Mouse (Mus musculus) heart, postnatal 4 days (tissue): ENCODE data around the gene Zfp408. TPM values are rescaled to one million over a fixed set of nuclear protein-coding genes. Genes with fewer than 3 reads are reported as not detected.

Experiments used
- DNase-seq: peaks from one replicate; pipeline ENCODE4 v3.0.0; 2021
- total RNA-seq, 2 experiments: library from RNA; stranded (reverse); gene quantifications; 2 replicates each; pipeline ENCODE4 v1.2.3; 2021

Gene Zfp408
- total RNA-seq = 10 to 100 TPM; 12.7 to 13.9 TPM

- DNase-seq = peak; percentile 98
Observed at GRCm38 (mm10) chr2:91649553-91650359, at the start of gene Zfp408, which contains the start of gene Arhgap1. TSS of gene Zfp408 (minus strand) at chr2:91649791. TSS of gene Arhgap1 (plus strand) at chr2:91649860.

- DNase-seq = no peak
Observed at GRCm38 (mm10) chr2:91699225-91699624, 49.6 kb upstream of the Zfp408 start.

GRCm38 (mm10) chr2:91696225-91696590 lies 46.6 kb upstream of the Zfp408 start:
- DNase-seq = no peak

GRCm38 (mm10) chr2:91695436-91696224 lies 46.0 kb upstream of the Zfp408 start:
- DNase-seq = no peak

- DNase-seq = peak; percentile 81
Observed at GRCm38 (mm10) chr2:91689452-91689851, 39.9 kb upstream of the Zfp408 start.

- no peak for DNase-seq
Observed at GRCm38 (mm10) chr2:91683919-91684318, 34.3 kb upstream of the Zfp408 start.

GRCm38 (mm10) chr2:91682850-91683249 lies 33.3 kb upstream of the Zfp408 start:
- peak; percentile 77 for DNase-seq

- no peak for DNase-seq
Observed at GRCm38 (mm10) chr2:91676961-91677360, 27.4 kb upstream of the Zfp408 start.

- DNase-seq = no peak
Observed at GRCm38 (mm10) chr2:91676420-91676819, 26.8 kb upstream of the Zfp408 start.

- no peak for DNase-seq
Observed at GRCm38 (mm10) chr2:91674895-91675294, 25.3 kb upstream of the Zfp408 start.

- no peak for DNase-seq
Observed at GRCm38 (mm10) chr2:91673587-91673986, 24.0 kb upstream of the Zfp408 start.

GRCm38 (mm10) chr2:91670038-91670437 lies 20.4 kb upstream of the Zfp408 start:
- DNase-seq = no peak

- DNase-seq = no peak
Observed at GRCm38 (mm10) chr2:91669326-91669725, 19.7 kb upstream of the Zfp408 start.

- no peak for DNase-seq
Observed at GRCm38 (mm10) chr2:91667747-91668146, 18.2 kb upstream of the Zfp408 start.

GRCm38 (mm10) chr2:91666386-91666910 lies 16.9 kb upstream of the Zfp408 start:
- no peak for DNase-seq

- DNase-seq = no peak
Observed at GRCm38 (mm10) chr2:91664780-91665179, 15.2 kb upstream of the Zfp408 start.

GRCm38 (mm10) chr2:91660981-91661380 lies 11.4 kb upstream of the Zfp408 start:
- DNase-seq = no peak

- DNase-seq = no peak
Observed at GRCm38 (mm10) chr2:91659657-91660056, 10.1 kb upstream of the Zfp408 start.

- no peak for DNase-seq
Observed at GRCm38 (mm10) chr2:91656774-91657173, 7.2 kb upstream of the Zfp408 start.

GRCm38 (mm10) chr2:91655827-91656226 lies 6.2 kb upstream of the Zfp408 start:
- no peak for DNase-seq

GRCm38 (mm10) chr2:91655388-91655787 lies 5.8 kb upstream of the Zfp408 start:
- no peak for DNase-seq

- no peak for DNase-seq
Observed at GRCm38 (mm10) chr2:91652863-91653262, 3.3 kb upstream of the Zfp408 start.
